Mouse (Mus musculus): ENCODE measurements at regions not wholly inside any gene's neighbourhood (a gene's known extent, or its start where the extent isn't known, plus 50 kb on each side); places are given as distances from the start of the nearest gene placed in this dataset.

DNA sequence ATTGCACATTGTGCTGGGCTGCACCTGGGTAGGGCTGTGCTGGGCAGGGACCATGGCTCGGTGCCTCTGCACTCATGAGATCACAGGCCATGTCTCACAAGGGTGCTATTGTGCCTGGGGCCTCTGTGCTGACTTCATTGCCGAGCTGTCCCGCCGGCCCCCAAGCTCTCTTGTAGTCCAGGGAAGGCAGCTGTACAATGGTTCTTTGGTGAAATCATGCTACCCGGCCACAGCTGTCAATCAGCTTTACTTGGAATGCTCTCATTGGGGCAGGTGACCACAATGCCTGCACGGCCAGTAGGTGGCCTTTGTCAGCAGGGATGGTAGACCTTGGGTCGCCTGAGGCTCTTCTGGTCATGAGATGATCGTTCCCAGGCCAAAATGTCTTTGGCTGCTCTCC lies 184.1 kb downstream of the 1500009L16Rik start:
- no peak overlapping the region for H3K9ac ChIP-seq
- no peak overlapping the region for H3K27ac ChIP-seq (replicated peaks)
- H3K4me1 ChIP-seq (replicated peaks): no peaks in the 10 kb centered on the region
- no peak overlapping the region for H3K4me3 ChIP-seq
- 56% methylated on average over 8 of the region's 8 CpGs for WGBS
- H3K36me3 ChIP-seq: no peaks in the 10 kb centered on the region
- H3K9me3 ChIP-seq: no peaks in the 10 kb centered on the region
- H3K4me2 ChIP-seq: no peak overlapping the region
- no peak; the same call in 1 of the 2 replicates for ATAC-seq (ENCODE audit: low FRiP score, low read depth)
- no peaks in the 10 kb centered on the region for H3K27me3 ChIP-seq

- Histone ChIP-seq H3K4me3 (no peak overlapping the region), H3K27ac (replicated peaks) (no peak overlapping the region), H3K4me1 (replicated peaks) (peaks cover 16% of the 10 kb centered on the region), H3K4me2 (no peak overlapping the region), H3K9ac (no peak overlapping the region), H3K36me3 (no peaks in the 10 kb centered on the region), H3K9me3 (no peaks in the 10 kb centered on the region), H3K27me3 (no peaks in the 10 kb centered on the region)
- no peak for ATAC-seq (ENCODE audit: low FRiP score, low read depth)
- WGBS: 95% methylated on average over 10 of the region's 10 CpGs
Measured at GRCm38 (mm10) chr10:83910649-83911370, 188.1 kb downstream of the 1500009L16Rik start.

DNA sequence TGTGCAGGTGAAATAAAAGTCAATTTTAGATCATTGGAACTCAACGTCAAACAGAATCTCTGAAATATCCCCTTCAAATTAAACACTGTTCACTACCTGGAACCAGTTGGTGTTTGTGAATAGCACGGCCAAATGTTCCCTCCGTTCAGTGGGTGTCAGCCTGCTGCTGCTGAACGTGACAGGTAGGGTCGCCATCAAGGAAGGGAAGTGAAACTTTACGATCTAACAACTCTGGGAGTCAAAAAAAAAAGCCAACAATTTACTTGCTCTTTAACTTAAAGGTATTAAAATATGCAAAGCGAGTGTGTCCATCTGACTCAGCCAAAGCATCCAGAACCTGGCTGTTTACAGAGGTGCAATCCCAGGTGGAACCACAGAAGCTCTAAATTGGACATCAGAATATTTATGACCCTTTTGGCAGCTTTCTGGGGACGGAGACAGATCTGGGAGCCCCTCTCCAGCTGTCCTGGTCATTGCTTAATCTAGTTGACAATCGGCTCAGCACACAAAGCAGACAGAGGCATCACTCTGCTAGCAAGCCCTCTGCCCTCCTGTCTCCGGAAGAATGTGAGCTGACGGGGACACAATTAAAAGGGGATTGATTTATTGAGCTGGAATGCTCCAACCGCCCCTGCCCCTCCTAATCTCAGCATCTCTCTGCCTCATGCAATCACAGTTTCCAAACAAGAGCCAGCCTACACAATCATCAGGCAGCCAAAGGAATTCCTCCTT lies 191.9 kb downstream of the 1500009L16Rik start:
- Histone ChIP-seq H3K4me2 (no peak overlapping the region), H3K9me3 (no peaks in the 10 kb centered on the region), H3K27ac (replicated peaks) (peak overlapping the region; percentile 34; the same call in 1 of the 2 replicates), H3K27me3 (no peaks in the 10 kb centered on the region), H3K36me3 (no peaks in the 10 kb centered on the region), H3K4me3 (no peak overlapping the region), H3K9ac (no peak overlapping the region), H3K4me1 (replicated peaks) (peaks cover 16% of the 10 kb centered on the region)
- ATAC-seq (ENCODE audit: low FRiP score, low read depth): peak; percentile 61; the same call in 1 of the 2 replicates
- 21% methylated on average over 12 of the region's 12 CpGs for WGBS

- ATAC-seq (ENCODE audit: low FRiP score, low read depth): no peak
- no peaks in the 10 kb centered on the region for H3K36me3 ChIP-seq
- no peak overlapping the region for H3K4me2 ChIP-seq
- WGBS: 22% methylated on average over 9 of the region's 9 CpGs
- no peak overlapping the region for H3K4me3 ChIP-seq
- H3K9ac ChIP-seq: no peak overlapping the region
- H3K4me1 ChIP-seq (replicated peaks): peaks cover 16% of the 10 kb centered on the region
- no peaks in the 10 kb centered on the region for H3K27me3 ChIP-seq
- no peaks in the 10 kb centered on the region for H3K9me3 ChIP-seq
- peak overlapping the region; percentile 34; the same call in 1 of the 2 replicates for H3K27ac ChIP-seq (replicated peaks)
Measured at GRCm38 (mm10) chr10:83915133-83915730, 192.6 kb downstream of the 1500009L16Rik start.

DNA sequence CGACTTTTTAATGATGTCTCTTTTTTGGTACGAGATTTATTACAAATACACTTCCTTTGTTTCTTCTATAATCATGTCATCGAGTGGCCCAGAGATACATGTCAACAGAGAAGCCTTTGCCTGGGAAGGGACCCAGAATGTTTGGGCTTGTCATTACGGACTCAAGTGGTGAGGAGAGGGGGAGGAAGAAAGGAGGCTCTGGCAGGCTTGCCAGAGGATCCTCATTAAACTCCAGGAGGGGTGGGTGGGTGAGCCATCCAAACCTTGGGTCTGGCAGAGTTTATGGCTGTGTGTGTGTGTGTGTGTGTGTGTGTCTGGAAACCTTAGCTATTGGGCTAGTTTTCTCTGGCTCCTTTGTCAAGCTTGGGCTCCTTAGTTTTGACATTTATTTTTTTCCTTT lies 204.3 kb downstream of the 1500009L16Rik start:
- WGBS: 60% methylated on average over 4 of the region's 4 CpGs
- no peak overlapping the region for H3K27ac ChIP-seq (replicated peaks)
- no peaks in the 10 kb centered on the region for H3K4me1 ChIP-seq (replicated peaks)
- no peaks in the 10 kb centered on the region for H3K9me3 ChIP-seq
- H3K27me3 ChIP-seq: no peaks in the 10 kb centered on the region
- H3K4me2 ChIP-seq: no peak overlapping the region
- peak; percentile 66; the same call in 1 of the 2 replicates for ATAC-seq (ENCODE audit: low FRiP score, low read depth)
- H3K36me3 ChIP-seq: no peaks in the 10 kb centered on the region
- H3K9ac ChIP-seq: no peak overlapping the region
- no peak overlapping the region for H3K4me3 ChIP-seq

- H3K4me1 ChIP-seq (replicated peaks): no peaks in the 10 kb centered on the region
- H3K27ac ChIP-seq (replicated peaks): no peak overlapping the region; the same call in 1 of the 2 replicates
- H3K9ac ChIP-seq: no peak overlapping the region
- H3K4me2 ChIP-seq: no peak overlapping the region
- ATAC-seq (ENCODE audit: low FRiP score, low read depth): no peak
- no peaks in the 10 kb centered on the region for H3K9me3 ChIP-seq
- H3K4me3 ChIP-seq: no peak overlapping the region
- H3K27me3 ChIP-seq: no peaks in the 10 kb centered on the region
- 78% methylated on average over 2 of the region's 2 CpGs for WGBS
- no peaks in the 10 kb centered on the region for H3K36me3 ChIP-seq
Measured at GRCm38 (mm10) chr10:83927554-83927953, 204.9 kb downstream of the 1500009L16Rik start.

DNA sequence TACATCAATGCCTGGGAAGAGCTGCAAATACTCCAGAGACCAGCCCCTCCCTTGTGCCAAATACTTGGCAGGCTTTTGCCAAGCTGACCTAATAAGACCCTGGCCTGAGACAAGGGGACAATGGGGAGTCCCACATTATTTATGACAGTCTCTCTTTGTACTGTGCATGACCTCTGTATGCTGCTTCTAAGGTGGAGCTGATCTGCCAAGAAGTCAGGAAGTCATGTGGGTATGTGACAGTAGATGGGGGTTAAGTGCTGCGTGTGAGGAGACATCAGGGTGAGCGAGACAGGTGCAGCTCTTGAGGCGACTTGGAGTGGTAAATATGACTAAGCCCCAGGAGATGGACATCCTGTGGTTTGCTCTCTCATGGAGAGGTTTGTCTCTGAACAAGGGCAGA lies 209.1 kb downstream of the 1500009L16Rik start:
- 76% methylated on average over 3 of the region's 3 CpGs for WGBS
- Histone ChIP-seq H3K9me3 (no peaks in the 10 kb centered on the region), H3K4me1 (replicated peaks) (no peaks in the 10 kb centered on the region), H3K9ac (no peak overlapping the region), H3K27ac (replicated peaks) (no peak overlapping the region), H3K4me2 (no peak overlapping the region), H3K36me3 (no peaks in the 10 kb centered on the region), H3K27me3 (no peaks in the 10 kb centered on the region), H3K4me3 (no peak overlapping the region)
- no peak for ATAC-seq (ENCODE audit: low FRiP score, low read depth)

GRCm38 (mm10) chr10:83933201-83933600 lies 210.5 kb downstream of the 1500009L16Rik start:
- H3K27me3 ChIP-seq: no peaks in the 10 kb centered on the region
- H3K4me2 ChIP-seq: no peak overlapping the region
- WGBS: 83% methylated on average over 7 of the region's 7 CpGs
- H3K4me1 ChIP-seq (replicated peaks): no peaks in the 10 kb centered on the region
- H3K4me3 ChIP-seq: no peak overlapping the region
- H3K9ac ChIP-seq: no peak overlapping the region
- H3K36me3 ChIP-seq: no peaks in the 10 kb centered on the region
- no peak overlapping the region for H3K27ac ChIP-seq (replicated peaks)
- ATAC-seq (ENCODE audit: low FRiP score, low read depth): no peak
- H3K9me3 ChIP-seq: no peaks in the 10 kb centered on the region

- 46% methylated on average over 3 of the region's 3 CpGs for WGBS
- Histone ChIP-seq H3K9me3 (no peaks in the 10 kb centered on the region), H3K4me3 (no peak overlapping the region), H3K27me3 (no peaks in the 10 kb centered on the region), H3K27ac (replicated peaks) (no peak overlapping the region), H3K36me3 (no peaks in the 10 kb centered on the region), H3K4me2 (no peak overlapping the region), H3K9ac (no peak overlapping the region), H3K4me1 (replicated peaks) (no peaks in the 10 kb centered on the region)
- ATAC-seq (ENCODE audit: low FRiP score, low read depth): no peak
Measured at GRCm38 (mm10) chr10:83934498-83934897, 211.8 kb downstream of the 1500009L16Rik start.

GRCm38 (mm10) chr10:83937168-83937567 lies 214.5 kb downstream of the 1500009L16Rik start:
- H3K36me3 ChIP-seq: no peaks in the 10 kb centered on the region
- no peak for ATAC-seq (ENCODE audit: low FRiP score, low read depth)
- no peaks in the 10 kb centered on the region for H3K9me3 ChIP-seq
- WGBS: 60% methylated on average over 9 of the region's 9 CpGs
- H3K4me3 ChIP-seq: no peak overlapping the region
- no peak overlapping the region for H3K9ac ChIP-seq
- no peak overlapping the region for H3K27ac ChIP-seq (replicated peaks)
- H3K4me1 ChIP-seq (replicated peaks): no peaks in the 10 kb centered on the region
- H3K27me3 ChIP-seq: no peaks in the 10 kb centered on the region
- no peak overlapping the region for H3K4me2 ChIP-seq

- H3K27me3 ChIP-seq: no peaks in the 10 kb centered on the region
- H3K4me3 ChIP-seq: no peak overlapping the region
- no peak overlapping the region for H3K27ac ChIP-seq (replicated peaks)
- H3K4me1 ChIP-seq (replicated peaks): no peaks in the 10 kb centered on the region
- H3K9ac ChIP-seq: no peak overlapping the region
- ATAC-seq (ENCODE audit: low FRiP score, low read depth): no peak
- 69% methylated on average over 3 of the region's 3 CpGs for WGBS
- H3K9me3 ChIP-seq: no peaks in the 10 kb centered on the region
- H3K36me3 ChIP-seq: no peaks in the 10 kb centered on the region
- no peak overlapping the region for H3K4me2 ChIP-seq
Measured at GRCm38 (mm10) chr10:83942101-83942500, 219.4 kb downstream of the 1500009L16Rik start.

GRCm38 (mm10) chr10:83944158-83944557 lies 221.5 kb downstream of the 1500009L16Rik start:
- H3K9ac ChIP-seq: no peak overlapping the region
- no peaks in the 10 kb centered on the region for H3K9me3 ChIP-seq
- no peaks in the 10 kb centered on the region for H3K36me3 ChIP-seq
- no peak overlapping the region for H3K4me3 ChIP-seq
- no peaks in the 10 kb centered on the region for H3K27me3 ChIP-seq
- no peak overlapping the region for H3K4me2 ChIP-seq
- H3K27ac ChIP-seq (replicated peaks): no peak overlapping the region
- no peaks in the 10 kb centered on the region for H3K4me1 ChIP-seq (replicated peaks)
- no peak for ATAC-seq (ENCODE audit: low FRiP score, low read depth)
- WGBS: 85% methylated on average over 1 of the region's 1 CpGs

All from hindbrain, embryonic 15.5 days (tissue).